Mouse (Mus musculus) CH12.LX (cell line): ENCODE data around the gene Nxn. TPM values are rescaled to one million over a fixed set of nuclear protein-coding genes. Genes with fewer than 3 reads are reported as not detected.

Experiments
- DNase-seq: peaks from one replicate; pipeline ENCODE4 v3.0.0-alpha.2; 2013; ENCODE audit errors: extremely low read depth
- H3K27ac ChIP-seq: 2 replicates; pipeline ENCODE4 v1.5.1; 2012; ENCODE audit warnings: low read depth, mild to moderate bottlenecking, control low read depth, moderate library complexity; ENCODE audit not compliant: insufficient read depth
- H3K27me3 ChIP-seq: replicated peaks from 2 replicates; pipeline ENCODE3; 2012; ENCODE audit warnings: inconsistent platforms
- H3K36me3 ChIP-seq, 2 experiments: replicated peaks in 1 of 2; 2 replicates each; pipeline versions ENCODE3 to v1.6.1; 2012; ENCODE audit warnings: inconsistent platforms in 1 of 2, low read length in 1 of 2, mild to moderate bottlenecking in 1 of 2, mixed read lengths in 1 of 2, moderate library complexity in 1 of 2; ENCODE audit not compliant: control insufficient read depth in 1 of 2, insufficient read depth in 1 of 2
- H3K4me1 ChIP-seq, 2 experiments: 2 replicates each; pipeline ENCODE4 v1.6.1; 2012; ENCODE audit warnings: inconsistent platforms in 1 of 2, moderate library complexity in 1 of 2; ENCODE audit not compliant: insufficient read depth in 2 of 2, control insufficient read depth in 1 of 2
- H3K4me2 ChIP-seq: 2 replicates; pipeline ENCODE4 v1.6.1; 2012; ENCODE audit warnings: low read depth, mild to moderate bottlenecking, control low read depth; ENCODE audit not compliant: poor library complexity, insufficient read depth, severe bottlenecking
- H3K4me3 ChIP-seq, 3 experiments: fragments of 150-350 bp in 1 of 3; sonication (generic) in 1 of 3; replicated peaks in 1 of 3; 2 replicates each; pipeline versions ENCODE3 to v1.5.1; 2011 to 2012; ENCODE audit warnings: low read depth in 2 of 3, low read length in 2 of 3, mild to moderate bottlenecking in 2 of 3, moderate library complexity in 2 of 3, control low read depth in 1 of 3, improper control_type of control experiment in 1 of 3, inconsistent platforms in 1 of 3, mixed read lengths in 1 of 3; ENCODE audit not compliant: poor library complexity in 1 of 3
- H3K79me2 ChIP-seq: replicated peaks from 2 replicates; pipeline ENCODE4 v1.6.1; 2012; ENCODE audit warnings: mild to moderate bottlenecking, moderate library complexity; ENCODE audit not compliant: control insufficient read depth, poor library complexity, insufficient read depth, severe bottlenecking; ENCODE audit errors: extremely low read depth
- H3K9ac ChIP-seq: 2 replicates; pipeline ENCODE4 v1.6.1; 2012; ENCODE audit warnings: low read depth, mild to moderate bottlenecking, control low read depth, moderate library complexity; ENCODE audit not compliant: insufficient read depth
- H3K9me3 ChIP-seq: replicated peaks from 2 replicates; pipeline ENCODE3; 2012; ENCODE audit warnings: low read length, inconsistent platforms, mixed read lengths
- CHD2 ChIP-seq: IDR thresholded peaks from 2 replicates; pipeline ENCODE4 v1.6.1; 2011; ENCODE audit warnings: low read length, improper control_type of control experiment
- CTCF ChIP-seq, 2 experiments: IDR thresholded peaks in 1 of 2; conservative IDR thresholded peaks in 1 of 2; 2 replicates each; pipeline ENCODE4 v1.5.1; 2011 to 2012; ENCODE audit warnings: low read depth in 2 of 2, low read length in 2 of 2, improper control_type of control experiment in 1 of 2, inconsistent platforms in 1 of 2, mild to moderate bottlenecking in 1 of 2, moderate library complexity in 1 of 2
- ELF1 ChIP-seq: IDR thresholded peaks from 2 replicates; pipeline ENCODE4 v1.6.1; 2014; ENCODE audit warnings: low read depth, mild to moderate bottlenecking, inconsistent platforms, low read length, improper control_type of control experiment
- EP300 ChIP-seq: IDR thresholded peaks from 2 replicates; pipeline ENCODE4 v1.6.1; 2011; ENCODE audit warnings: low read length, improper control_type of control experiment
- GABPA ChIP-seq: IDR thresholded peaks from 2 replicates; pipeline ENCODE4 v1.6.1; 2012; ENCODE audit warnings: low read depth, low read length, improper control_type of control experiment, inconsistent platforms; ENCODE audit not compliant: insufficient replicate concordance
- JUND ChIP-seq: conservative IDR thresholded peaks from 2 replicates; pipeline ENCODE4 v1.6.1; 2011; ENCODE audit warnings: low read depth, low read length, improper control_type of control experiment
- MEF2A ChIP-seq: IDR thresholded peaks from 2 replicates; pipeline ENCODE4 v1.6.1; 2014; ENCODE audit warnings: low read depth, mild to moderate bottlenecking, inconsistent platforms, low read length, improper control_type of control experiment, borderline replicate concordance
- MYC ChIP-seq: IDR thresholded peaks from 2 replicates; pipeline ENCODE4 v1.6.1; 2011; ENCODE audit warnings: low read depth, mild to moderate bottlenecking, improper control_type of control experiment, low read length
- NRF1 ChIP-seq: IDR thresholded peaks from 2 replicates; pipeline ENCODE4 v1.6.1; 2014; ENCODE audit warnings: low read depth, mild to moderate bottlenecking, inconsistent platforms, low read length, improper control_type of control experiment, moderate library complexity
- PAX5 ChIP-seq: IDR thresholded peaks from 2 replicates; pipeline ENCODE4 v1.6.1; 2012; ENCODE audit warnings: low read length, inconsistent platforms, mixed read lengths
- RAD21 ChIP-seq: IDR thresholded peaks from 2 replicates; pipeline ENCODE4 v1.6.1; 2011; ENCODE audit warnings: low read depth, mild to moderate bottlenecking, low read length, improper control_type of control experiment, moderate library complexity
- RCOR1 ChIP-seq: conservative IDR thresholded peaks from 2 replicates; pipeline ENCODE4 v1.6.1; 2012; ENCODE audit warnings: low read depth, mild to moderate bottlenecking, inconsistent platforms, low read length, improper control_type of control experiment
- SMC3 ChIP-seq: IDR thresholded peaks from 2 replicates; pipeline ENCODE4 v1.6.1; 2011; ENCODE audit warnings: low read depth, low read length, improper control_type of control experiment
- TCF12 ChIP-seq: IDR thresholded peaks from 2 replicates; pipeline ENCODE4 v1.6.1; 2014; ENCODE audit warnings: low read depth, mild to moderate bottlenecking, inconsistent platforms, low read length, improper control_type of control experiment
- USF1 ChIP-seq: IDR thresholded peaks from 2 replicates; pipeline ENCODE4 v1.6.1; 2014; ENCODE audit warnings: low read depth, mild to moderate bottlenecking, inconsistent platforms, low read length, improper control_type of control experiment
- USF2 ChIP-seq: conservative IDR thresholded peaks from 2 replicates; pipeline ENCODE4 v1.6.1; 2011; ENCODE audit warnings: low read depth, low read length, improper control_type of control experiment
- ZC3H11A ChIP-seq: IDR thresholded peaks from 2 replicates; pipeline ENCODE4 v1.6.1; 2012; ENCODE audit warnings: low read depth, mild to moderate bottlenecking, inconsistent platforms, low read length, improper control_type of control experiment
- dilution Hi-C: fragments of 300-500 bp; cut with MboI; formaldehyde crosslinking; loops from 2 replicates; pipeline ENCODE4 v1.14.3; 2020; ENCODE audit warnings: low sequenced_read_pairs; ENCODE audit not compliant: extremely low pct_unique_long_range_greater_than_20kb, extremely low pct_ligation_motif_present
- in situ Hi-C: fragments of 300-500 bp; cut with MboI; formaldehyde crosslinking; loops from 3 replicates; pipeline ENCODE4 v1.14.3; 2019; ENCODE audit warnings: low sequenced_read_pairs, low pct_ligation_motif_present, low pct_unique_long_range_greater_than_20kb, mixed read lengths
- polyA plus RNA-seq: library from polyadenylated mRNA; unstranded; fragments of >175 nt; gene quantifications from 2 replicates; pipeline ENCODE4 v1.2.1, GENCODE M21; 2012; ENCODE audit warnings: low read depth; ENCODE audit not compliant: insufficient read length
- total RNA-seq, 2 experiments: library from RNA; depleted of rRNA; stranded (reverse); fragments of 300-350 nt in 1 of 2; fragments of >200 nt in 1 of 2; gene quantifications; 2 replicates each; pipeline ENCODE4 v1.2.3; 2012 to 2014

The Nxn gene
- total and polyA plus RNA-seq, 3 experiments, result 15.3 to 24.8 (median 19.2) TPM

- Histone ChIP-seq H3K9ac (no peak overlapping the region), H3K9me3 (peaks cover 2% of the 10 kb centered on the region), H3K4me3 (no peak overlapping the region), H3K27me3 (no peaks in the 10 kb centered on the region), H3K27ac (no peak overlapping the region), H3K36me3 (peaks cover 0 to 7% of the 10 kb centered on the region in 2 experiments), H3K4me1 (no peaks in the 10 kb centered on the region), H3K4me2 (no peak overlapping the region), H3K79me2 (no peaks in the 10 kb centered on the region)
- dilution Hi-C loops, result no loop called here
- TF ChIP-seq CTCF (conservative IDR thresholded peaks at IDR 0.05 in 1 of 2, IDR thresholded peaks at IDR 0.05 in 1 of 2; ENCODE audit: low read depth in 2 of 2, low read length in 2 of 2), result peak; percentile 10 to 43; a peak in 3 of 4 replicates
- TF ChIP-seq PAX5, result no peak
- peak; percentile 9 for TF ChIP-seq RAD21
- TF ChIP-seq SMC3, result peak; percentile 23; the same call in 1 of the 2 replicates
- no peak for TF ChIP-seq ZC3H11A
- no peak for DNase-seq
- in situ Hi-C loops, result no loop called here
Measured at GRCm38 (mm10) chr11:76387097-76387496, 11.8 kb downstream of the Nxn start.

- Histone ChIP-seq H3K36me3 (peaks cover 0 to under 1% of the 10 kb centered on the region in 2 experiments), H3K79me2 (no peaks in the 10 kb centered on the region), H3K27ac (no peak overlapping the region), H3K4me3 (no peak overlapping the region), H3K27me3 (no peaks in the 10 kb centered on the region), H3K4me2 (no peak overlapping the region), H3K9ac (no peak overlapping the region), H3K9me3 (no peaks in the 10 kb centered on the region), H3K4me1 (no peaks in the 10 kb centered on the region)
- in situ Hi-C loops, result no loop called here
- no peak for DNase-seq
- TF ChIP-seq GABPA (no peak), RCOR1 (no peak), MEF2A (no peak), NRF1 (no peak), MYC (no peak), CTCF (conservative IDR thresholded peaks at IDR 0.05 in 1 of 2, IDR thresholded peaks at IDR 0.05 in 1 of 2; ENCODE audit: low read depth in 2 of 2, low read length in 2 of 2) (no peak), JUND (no peak), TCF12 (no peak), CHD2 (no peak)
- dilution Hi-C loops, result no loop called here
Measured at GRCm38 (mm10) chr11:76385746-76386145, 13.2 kb downstream of the Nxn start.

GRCm38 (mm10) chr11:76385017-76385416 lies 13.9 kb downstream of the Nxn start:
- TF ChIP-seq USF2 (no peak), USF1 (no peak), SMC3 (no peak), ZC3H11A (no peak), JUND (no peak), ELF1 (no peak), MEF2A (no peak), CTCF (conservative IDR thresholded peaks at IDR 0.05 in 1 of 2, IDR thresholded peaks at IDR 0.05 in 1 of 2; ENCODE audit: low read depth in 2 of 2, low read length in 2 of 2) (no peak), EP300 (no peak)
- Histone ChIP-seq H3K4me3 (no peak overlapping the region), H3K4me1 (no peaks in the 10 kb centered on the region), H3K27ac (no peak overlapping the region), H3K36me3 (no peaks in the 10 kb centered on the region), H3K9me3 (no peaks in the 10 kb centered on the region), H3K9ac (no peak overlapping the region), H3K4me2 (no peak overlapping the region), H3K27me3 (no peaks in the 10 kb centered on the region), H3K79me2 (no peaks in the 10 kb centered on the region)
- dilution Hi-C loops, result no loop called here
- in situ Hi-C loops, result no loop called here
- no peak for DNase-seq
